Mouse (Mus musculus): ENCODE data around the gene Klhl29. TPM values are rescaled to one million over a fixed set of nuclear protein-coding genes. Genes with fewer than 3 reads are reported as not detected.

Klhl29 gene
- polyA plus RNA-seq, 1 experiment from 2014 or later = 0.47 TPM

GRCm38 (mm10) chr12:5207941-5208905, 167.3 kb downstream of the Klhl29 start:
- no peak overlapping the region for H3K4me2 ChIP-seq
- peaks cover 16% of the 10 kb centered on the region for H3K4me1 ChIP-seq
- no peaks in the 10 kb centered on the region for H3K27me3 ChIP-seq
- no peak overlapping the region for H3K4me3 ChIP-seq
- H3K9ac ChIP-seq = no peak overlapping the region
- H3K9me3 ChIP-seq = no peaks in the 10 kb centered on the region
- H3K27ac ChIP-seq = no peak overlapping the region
- no peaks in the 10 kb centered on the region for H3K36me3 ChIP-seq
- WGBS = 76% methylated on average over 17 of the region's 17 CpGs
- no peak for ATAC-seq (ENCODE audit: borderline replicate concordance, extremely low read depth, low FRiP score, low TSS enrichment)

- Histone ChIP-seq H3K27me3 (no peaks in the 10 kb centered on the region), H3K9ac (no peak overlapping the region), H3K4me2 (no peak overlapping the region), H3K27ac (no peak overlapping the region), H3K36me3 (no peaks in the 10 kb centered on the region), H3K4me1 (0 out of 2 replicates have a peak, but pooled peaks cover 8% of the 10 kb centered on the region), H3K4me3 (no peak overlapping the region), H3K9me3 (no peaks in the 10 kb centered on the region)
- WGBS = 74% methylated on average over 4 of the region's 4 CpGs
- ATAC-seq (ENCODE audit: borderline replicate concordance, extremely low read depth, low FRiP score, low TSS enrichment) = no peak
Observed at GRCm38 (mm10) chr12:5207172-5207571, 168.3 kb downstream of the Klhl29 start.

GRCm38 (mm10) chr12:5204071-5204840, 171.2 kb downstream of the Klhl29 start:
- Histone ChIP-seq H3K4me1 (0 out of 2 replicates have a peak, but pooled peaks cover 8% of the 10 kb centered on the region), H3K4me2 (no peak overlapping the region), H3K9ac (no peak overlapping the region), H3K36me3 (no peaks in the 10 kb centered on the region), H3K4me3 (no peak overlapping the region), H3K9me3 (no peaks in the 10 kb centered on the region), H3K27ac (no peak overlapping the region), H3K27me3 (no peaks in the 10 kb centered on the region)
- WGBS = 36% methylated on average over 11 of the region's 11 CpGs
- ATAC-seq (ENCODE audit: borderline replicate concordance, extremely low read depth, low FRiP score, low TSS enrichment) = no peak

- H3K9me3 ChIP-seq = no peaks in the 10 kb centered on the region
- H3K4me2 ChIP-seq = no peak overlapping the region
- H3K4me3 ChIP-seq = no peak overlapping the region
- H3K9ac ChIP-seq = no peak overlapping the region
- no peak for ATAC-seq (ENCODE audit: borderline replicate concordance, extremely low read depth, low FRiP score, low TSS enrichment)
- no peaks in the 10 kb centered on the region for H3K27me3 ChIP-seq
- 0 out of 2 replicates have a peak, but pooled peaks cover 8% of the 10 kb centered on the region for H3K4me1 ChIP-seq
- WGBS = 58% methylated on average over 5 of the region's 5 CpGs
- H3K36me3 ChIP-seq = no peaks in the 10 kb centered on the region
- H3K27ac ChIP-seq = no peak overlapping the region
Observed at GRCm38 (mm10) chr12:5203385-5203784, 172.1 kb downstream of the Klhl29 start.

- no peaks in the 10 kb centered on the region for H3K27me3 ChIP-seq
- no peaks in the 10 kb centered on the region for H3K4me1 ChIP-seq
- H3K9me3 ChIP-seq = no peaks in the 10 kb centered on the region
- ATAC-seq (ENCODE audit: borderline replicate concordance, extremely low read depth, low FRiP score, low TSS enrichment) = no peak
- WGBS = 51% methylated on average over 4 of the region's 4 CpGs
- H3K36me3 ChIP-seq = no peaks in the 10 kb centered on the region
- no peak overlapping the region for H3K9ac ChIP-seq
- no peak overlapping the region for H3K4me3 ChIP-seq
- H3K4me2 ChIP-seq = no peak overlapping the region
- no peak overlapping the region for H3K27ac ChIP-seq
Observed at GRCm38 (mm10) chr12:5198254-5198653, 177.2 kb downstream of the Klhl29 start.

- peaks cover 17% of the 10 kb centered on the region for H3K4me1 ChIP-seq
- H3K27ac ChIP-seq = no peak overlapping the region
- no peak overlapping the region for H3K4me2 ChIP-seq
- 40% methylated on average over 6 of the region's 6 CpGs for WGBS
- H3K27me3 ChIP-seq = no peaks in the 10 kb centered on the region
- no peaks in the 10 kb centered on the region for H3K36me3 ChIP-seq
- ATAC-seq (ENCODE audit: borderline replicate concordance, extremely low read depth, low FRiP score, low TSS enrichment) = no peak
- no peak overlapping the region for H3K4me3 ChIP-seq
- H3K9ac ChIP-seq = no peak overlapping the region
- no peaks in the 10 kb centered on the region for H3K9me3 ChIP-seq
Observed at GRCm38 (mm10) chr12:5194176-5194575, 181.3 kb downstream of the Klhl29 start.

GRCm38 (mm10) chr12:5192380-5192718, 183.1 kb downstream of the Klhl29 start:
- Histone ChIP-seq H3K27ac (peak overlapping the region; percentile 51; the same call in 1 of the 2 replicates), H3K27me3 (no peaks in the 10 kb centered on the region), H3K4me1 (peaks cover 17% of the 10 kb centered on the region), H3K4me3 (no peak overlapping the region), H3K9me3 (no peaks in the 10 kb centered on the region), H3K9ac (no peak overlapping the region), H3K4me2 (peak overlapping the region; percentile 47), H3K36me3 (no peaks in the 10 kb centered on the region)
- peak; percentile 11; the same call in 1 of the 2 replicates for ATAC-seq (ENCODE audit: borderline replicate concordance, extremely low read depth, low FRiP score, low TSS enrichment)
- 42% methylated on average over 9 of the region's 9 CpGs for WGBS

- 8% methylated on average over 14 of the region's 14 CpGs for WGBS
- H3K9ac ChIP-seq = no peak overlapping the region
- H3K9me3 ChIP-seq = no peaks in the 10 kb centered on the region
- H3K27me3 ChIP-seq = no peaks in the 10 kb centered on the region
- peaks cover 17% of the 10 kb centered on the region for H3K4me1 ChIP-seq
- H3K36me3 ChIP-seq = no peaks in the 10 kb centered on the region
- H3K4me2 ChIP-seq = peak overlapping the region; percentile 47
- H3K4me3 ChIP-seq = no peak overlapping the region
- ATAC-seq (ENCODE audit: borderline replicate concordance, extremely low read depth, low FRiP score, low TSS enrichment) = peak; percentile 80; the same call in 1 of the 2 replicates
- peak overlapping the region; percentile 51 for H3K27ac ChIP-seq
Observed at GRCm38 (mm10) chr12:5191628-5192379, 183.7 kb downstream of the Klhl29 start.

- no peak overlapping the region for H3K9ac ChIP-seq
- peaks cover 21% of the 10 kb centered on the region for H3K4me1 ChIP-seq
- H3K4me2 ChIP-seq = 0 out of 2 replicates have a peak overlapping the region, but pooled peaks have one; percentile 47
Observed at GRCm38 (mm10) chr12:5191206-5191605, 184.3 kb downstream of the Klhl29 start.

GRCm38 (mm10) chr12:5189446-5190150, 185.9 kb downstream of the Klhl29 start:
- H3K4me3 ChIP-seq = no peak overlapping the region
- no peak for ATAC-seq (ENCODE audit: borderline replicate concordance, extremely low read depth, low FRiP score, low TSS enrichment)
- WGBS = 57% methylated on average over 15 of the region's 15 CpGs
- peaks cover 21% of the 10 kb centered on the region for H3K4me1 ChIP-seq
- no peak overlapping the region for H3K27ac ChIP-seq
- no peaks in the 10 kb centered on the region for H3K27me3 ChIP-seq
- H3K9me3 ChIP-seq = no peaks in the 10 kb centered on the region
- no peak overlapping the region for H3K9ac ChIP-seq
- no peak overlapping the region for H3K4me2 ChIP-seq
- no peaks in the 10 kb centered on the region for H3K36me3 ChIP-seq

More at GRCm38 (mm10) chr12:5191206-5191605, 184.3 kb downstream of the Klhl29 start:
- peak overlapping the region; percentile 51; the same call in 1 of the 2 replicates for H3K27ac ChIP-seq
- 65% methylated on average over 4 of the region's 4 CpGs for WGBS
- H3K4me3 ChIP-seq = no peak overlapping the region
- H3K27me3 ChIP-seq = no peaks in the 10 kb centered on the region
- H3K36me3 ChIP-seq = no peaks in the 10 kb centered on the region
- no peak for ATAC-seq (ENCODE audit: borderline replicate concordance, extremely low read depth, low FRiP score, low TSS enrichment)
- H3K9me3 ChIP-seq = no peaks in the 10 kb centered on the region

GRCm38 (mm10) chr12:5188899-5189298, 186.6 kb downstream of the Klhl29 start:
- Histone ChIP-seq H3K27me3 (no peaks in the 10 kb centered on the region), H3K36me3 (no peaks in the 10 kb centered on the region), H3K27ac (no peak overlapping the region), H3K4me3 (no peak overlapping the region), H3K4me2 (no peak overlapping the region), H3K9me3 (no peaks in the 10 kb centered on the region), H3K9ac (no peak overlapping the region), H3K4me1 (peaks cover 21% of the 10 kb centered on the region)
- WGBS = 74% methylated on average over 7 of the region's 7 CpGs
- ATAC-seq (ENCODE audit: borderline replicate concordance, extremely low read depth, low FRiP score, low TSS enrichment) = no peak
